Mouse (Mus musculus) kidney, postnatal 0 days (tissue): ENCODE data around the gene Aff1. TPM values are rescaled to one million over a fixed set of nuclear protein-coding genes. Genes with fewer than 3 reads are reported as not detected.

Source experiments
- ATAC-seq: fragments of 200-750 bp; cut with Nextera tagmentation; replicated peaks from 2 replicates; pipeline ENCODE4 v1.8.0; 2017; ENCODE audit warnings: low read depth, moderate number of reproducible peaks, moderate TSS enrichment, moderate library complexity; ENCODE audit not compliant: low FRiP score
- DNase-seq: peaks from one replicate; pipeline ENCODE4 v3.0.0-alpha.2; 2016; ENCODE audit warnings: low spot score
- H3K27ac ChIP-seq: fragments of 300-500 bp; sonication (generic); 2 replicates; pipeline ENCODE4 v1.5.1; 2014; ENCODE audit warnings: mild to moderate bottlenecking
- H3K27me3 ChIP-seq: fragments of 300-500 bp; sonication (generic); 2 replicates; pipeline ENCODE4 v1.6.1; 2014; ENCODE audit warnings: low read length, mixed read lengths; ENCODE audit not compliant: insufficient read depth
- H3K36me3 ChIP-seq: fragments of 300-500 bp; sonication (generic); 2 replicates; pipeline ENCODE4 v1.6.1; 2014; ENCODE audit warnings: low read length, mixed read lengths; ENCODE audit not compliant: insufficient read depth
- H3K4me1 ChIP-seq: fragments of 300-500 bp; sonication (generic); replicated peaks from 2 replicates; pipeline ENCODE4 v1.6.1; 2014; ENCODE audit warnings: antibody characterized with exemption, low read length, mixed read lengths; ENCODE audit not compliant: insufficient read depth
- H3K4me2 ChIP-seq: fragments of 300-500 bp; sonication (generic); 2 replicates; pipeline ENCODE4 v1.6.1; 2014; ENCODE audit warnings: mild to moderate bottlenecking, low read length, moderate library complexity, mixed read lengths
- H3K4me3 ChIP-seq: fragments of 300-500 bp; sonication (generic); replicated peaks from 2 replicates; pipeline ENCODE4 v1.5.1; 2014; ENCODE audit warnings: low read depth, low read length
- H3K9ac ChIP-seq: fragments of 300-500 bp; sonication (generic); 2 replicates; pipeline ENCODE4 v1.6.1; 2014; ENCODE audit warnings: low read depth, low read length
- H3K9me3 ChIP-seq: fragments of 300-500 bp; sonication (generic); replicated peaks from 2 replicates; pipeline ENCODE4 v1.6.1; 2016; ENCODE audit warnings: low read length, inconsistent platforms, mixed read lengths
- CTCF ChIP-seq: IDR thresholded peaks from 2 replicates; pipeline ENCODE4 v1.5.1; 2016; ENCODE audit warnings: antibody characterized with exemption, low read depth, mild to moderate bottlenecking, moderate library complexity
- WGBS: fragments of 180-500 bp; shearing (Covaris S2); extraction: QIAGEN DNeasy Blood & Tissue Kit; methylation state at CpG from one replicate; pipeline ENCODE4 v1.1.7; 2014; 5-methylcytosine and 5-hydroxymethylcytosine counted together
- polyA plus RNA-seq: library from polyadenylated mRNA; unstranded; fragments of >200 nt; fragmentation: Nextera tagmentation; extraction: Ambion mirVana; gene quantifications from 2 replicates; pipeline ENCODE4 v1.2.1, GENCODE M21; 2015

Gene Aff1
- polyA plus RNA-seq, 1 experiment from 2014 or later: 14.3 TPM

DNA sequence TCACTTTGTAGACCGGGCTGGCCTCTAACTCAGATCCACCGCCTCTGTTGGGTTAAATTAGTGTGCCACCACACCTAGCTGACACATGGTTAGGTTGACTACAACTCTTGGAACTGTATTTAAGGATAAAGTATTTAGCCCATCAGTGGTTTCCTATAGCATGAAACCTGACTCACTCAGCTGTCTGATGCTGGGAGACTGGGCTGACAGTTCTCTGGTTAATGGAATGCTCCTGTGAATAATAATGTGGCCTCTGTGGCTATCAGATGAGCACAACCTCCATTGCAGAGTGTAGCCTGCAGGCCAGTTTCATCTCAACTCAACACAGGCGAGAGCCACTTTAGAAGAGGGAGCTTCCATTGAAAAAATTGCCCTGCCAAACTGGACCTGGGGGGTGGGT, 124.5 kb downstream of the Aff1 start:
- Histone ChIP-seq H3K27ac (no peak overlapping the region), H3K4me3 (no peak overlapping the region), H3K36me3 (0 out of 2 replicates have a peak, but pooled peaks cover 5% of the 10 kb centered on the region), H3K27me3 (no peaks in the 10 kb centered on the region), H3K4me1 (peaks cover 10% of the 10 kb centered on the region; the same call in 1 of the 2 replicates), H3K9ac (no peak overlapping the region), H3K9me3 (no peaks in the 10 kb centered on the region), H3K4me2 (no peak overlapping the region)
- whole genome bisulfite sequencing: 90% methylated on average over 3 of the region's 3 CpGs
- ATAC-seq (no peak), DNase-seq (no peak)
- TF ChIP-seq CTCF: no peak

DNA sequence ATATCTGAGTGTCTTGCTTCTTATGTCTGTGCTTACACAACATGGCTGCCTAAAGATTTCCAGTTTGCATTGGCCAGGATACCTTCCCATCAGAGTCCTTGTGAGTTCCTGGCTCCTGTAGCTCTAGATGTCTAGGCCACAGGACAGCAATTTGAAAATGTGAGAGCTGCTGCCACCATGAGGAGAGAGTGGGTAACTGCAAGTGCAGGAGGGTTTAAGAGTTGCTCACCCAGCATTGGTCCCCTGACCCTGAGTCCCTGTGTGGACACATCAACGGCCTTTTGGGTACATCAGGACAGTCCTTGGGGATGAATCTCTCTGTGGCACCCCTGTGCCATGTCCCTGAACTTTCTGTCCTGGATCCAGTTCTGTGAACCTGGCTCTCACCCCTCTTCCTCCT, 125.6 kb downstream of the Aff1 start:
- no peaks in the 10 kb centered on the region for H3K27me3 ChIP-seq
- no peaks in the 10 kb centered on the region for H3K9me3 ChIP-seq
- WGBS: 0% methylated on average over 1 of the region's 1 CpGs
- no peak overlapping the region for H3K9ac ChIP-seq
- H3K4me1 ChIP-seq: peaks cover 10% of the 10 kb centered on the region; the same call in 1 of the 2 replicates
- H3K27ac ChIP-seq: no peak overlapping the region
- H3K4me2 ChIP-seq: no peak overlapping the region
- H3K36me3 ChIP-seq: 0 out of 2 replicates have a peak, but pooled peaks cover 5% of the 10 kb centered on the region
- ATAC-seq (peak; percentile 76), DNase-seq (peak; percentile 87)
- peak; percentile 98 for TF ChIP-seq CTCF
- no peak overlapping the region for H3K4me3 ChIP-seq

DNA sequence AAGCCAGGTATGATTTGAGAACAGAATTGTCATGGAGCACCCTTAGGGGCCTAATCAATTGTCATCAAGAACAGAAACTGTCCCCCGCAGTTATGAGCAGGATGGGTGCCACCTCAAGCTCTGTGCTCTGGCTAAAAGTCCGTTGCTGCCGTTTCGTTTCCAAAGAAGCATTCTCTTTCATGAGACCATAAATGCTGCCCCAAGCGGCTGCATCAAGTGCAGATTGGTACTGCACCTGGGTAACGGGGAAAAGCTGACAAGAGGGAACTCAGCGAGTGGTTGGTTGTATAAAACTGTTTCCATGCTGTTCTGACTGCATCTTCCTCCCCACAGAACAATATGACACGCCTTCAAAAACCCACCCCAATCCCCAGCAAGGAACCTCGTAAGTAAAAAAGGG, 126.4 kb downstream of the Aff1 start:
- H3K4me1 ChIP-seq: peaks cover 10% of the 10 kb centered on the region; the same call in 1 of the 2 replicates
- H3K27ac ChIP-seq: no peak overlapping the region
- no peak for TF ChIP-seq CTCF
- no peak overlapping the region for H3K4me3 ChIP-seq
- 82% methylated on average over 9 of the region's 9 CpGs for WGBS
- DNase-seq: no peak
- no peak overlapping the region for H3K9ac ChIP-seq
- no peaks in the 10 kb centered on the region for H3K27me3 ChIP-seq
- H3K36me3 ChIP-seq: 0 out of 2 replicates have a peak, but pooled peaks cover 5% of the 10 kb centered on the region
- H3K9me3 ChIP-seq: no peaks in the 10 kb centered on the region
- ATAC-seq: no peak
- no peak overlapping the region for H3K4me2 ChIP-seq

DNA sequence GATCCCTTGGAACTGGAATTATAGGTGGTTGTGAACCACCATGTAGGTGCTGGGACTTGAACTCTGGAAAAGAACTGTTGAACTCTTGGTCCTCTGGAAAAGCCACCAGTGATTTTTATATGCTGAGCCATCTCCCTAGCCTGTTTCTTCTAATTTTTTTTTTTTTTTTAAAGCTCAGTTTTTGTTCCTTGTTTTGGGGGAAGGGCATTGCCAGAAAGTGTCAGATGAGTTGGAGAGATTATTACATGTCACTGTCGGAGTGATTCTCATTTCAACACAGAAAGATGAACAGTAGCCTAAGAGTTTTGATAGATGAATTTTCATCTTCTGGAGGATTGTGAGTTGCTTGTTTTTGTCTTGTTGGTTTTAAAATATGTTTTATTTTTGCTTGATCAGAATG, 127.5 kb downstream of the Aff1 start:
- no peak overlapping the region for H3K4me3 ChIP-seq
- WGBS: 87% methylated on average over 1 of the region's 1 CpGs
- H3K9me3 ChIP-seq: no peaks in the 10 kb centered on the region
- 0 out of 2 replicates have a peak, but pooled peaks cover 5% of the 10 kb centered on the region for H3K36me3 ChIP-seq
- no peaks in the 10 kb centered on the region for H3K27me3 ChIP-seq
- DNase-seq (no peak), ATAC-seq (no peak)
- H3K4me1 ChIP-seq: peaks cover 10% of the 10 kb centered on the region; the same call in 1 of the 2 replicates
- no peak overlapping the region for H3K27ac ChIP-seq
- H3K9ac ChIP-seq: no peak overlapping the region
- H3K4me2 ChIP-seq: no peak overlapping the region
- TF ChIP-seq CTCF: peak; percentile 7; the same call in 1 of the 2 replicates

DNA sequence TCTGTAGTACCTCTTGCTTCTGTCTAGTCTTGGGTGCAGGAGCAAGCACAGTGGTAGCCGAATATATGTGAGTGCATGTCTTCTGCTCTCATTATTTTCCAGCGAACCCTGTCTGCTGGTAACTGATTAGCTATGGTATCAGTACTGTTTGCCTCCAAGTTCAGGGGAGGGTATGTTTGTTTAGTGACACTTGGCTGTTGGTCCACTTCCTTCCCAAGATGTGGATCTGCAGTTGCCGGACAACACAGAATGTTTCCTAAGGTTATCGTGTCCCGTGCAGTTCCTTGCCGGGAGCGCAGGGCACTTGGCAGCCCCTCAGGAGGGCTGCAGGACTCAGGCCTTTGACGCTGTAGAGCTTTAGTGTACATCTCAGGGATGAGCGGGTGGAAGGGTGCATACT, 128.9 kb downstream of the Aff1 start:
- Histone ChIP-seq H3K4me3 (no peak overlapping the region), H3K36me3 (0 out of 2 replicates have a peak, but pooled peaks cover under 1% of the 10 kb centered on the region), H3K27me3 (no peaks in the 10 kb centered on the region), H3K9ac (no peak overlapping the region), H3K9me3 (no peaks in the 10 kb centered on the region), H3K4me1 (peaks cover 7% of the 10 kb centered on the region; the same call in 1 of the 2 replicates), H3K4me2 (no peak overlapping the region), H3K27ac (0 out of 2 replicates have a peak overlapping the region, but pooled peaks have one; percentile 33)
- DNase-seq (no peak), ATAC-seq (no peak)
- TF ChIP-seq CTCF: no peak
- 47% methylated on average over 9 of the region's 9 CpGs for WGBS

DNA sequence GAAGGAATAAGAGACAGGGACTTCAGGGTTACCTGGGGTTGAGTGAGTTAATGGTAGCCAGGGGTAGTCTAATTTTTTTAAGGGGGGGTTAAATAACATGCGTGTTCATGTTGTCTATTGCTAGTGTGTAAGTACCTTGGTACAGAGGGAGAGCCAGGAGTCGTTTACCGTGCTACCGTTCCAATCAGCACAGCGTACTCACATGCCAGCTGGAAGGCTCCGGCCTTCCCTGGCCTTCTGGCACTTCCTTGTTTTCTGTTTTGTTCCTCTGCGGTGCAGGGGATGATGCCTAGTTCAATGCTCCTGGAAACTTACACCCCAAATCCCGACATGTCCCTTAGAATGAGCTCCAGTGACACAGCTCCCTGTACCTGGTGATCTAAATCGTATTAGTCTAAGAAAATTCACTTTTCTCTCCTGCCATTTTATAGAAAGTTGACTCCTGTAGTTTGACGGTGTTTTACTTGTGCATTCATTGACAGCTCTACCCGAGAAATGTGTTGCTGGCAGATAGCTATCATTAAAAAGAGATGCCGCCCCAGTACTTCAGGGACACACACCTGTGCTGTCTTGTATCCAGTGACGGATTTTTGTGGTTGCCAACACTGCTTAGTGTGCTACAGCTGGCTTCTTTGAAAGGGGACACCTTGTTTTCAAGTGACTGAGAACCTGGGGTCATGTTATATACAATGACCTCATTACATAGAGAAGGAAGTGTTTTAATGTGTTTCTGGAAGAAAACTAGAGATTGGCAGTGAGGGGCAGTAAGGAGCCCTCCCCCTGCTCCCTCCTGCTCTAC, 129.5 kb downstream of the Aff1 start:
- H3K4me2 ChIP-seq: no peak overlapping the region
- ATAC-seq (no peak), DNase-seq (no peak)
- H3K9ac ChIP-seq: no peak overlapping the region
- peaks cover 7% of the 10 kb centered on the region; the same call in 1 of the 2 replicates for H3K4me1 ChIP-seq
- H3K27ac ChIP-seq: peak overlapping the region; percentile 33
- no peaks in the 10 kb centered on the region for H3K9me3 ChIP-seq
- WGBS: 54% methylated on average over 13 of the region's 13 CpGs
- no peaks in the 10 kb centered on the region for H3K27me3 ChIP-seq
- H3K4me3 ChIP-seq: no peak overlapping the region
- TF ChIP-seq CTCF: no peak
- peaks cover 6% of the 10 kb centered on the region; the same call in 1 of the 2 replicates for H3K36me3 ChIP-seq
